Mouse (Mus musculus): ENCODE measurements around the gene Mecr.

Mecr gene

GRCm38 (mm10) chr4:131824939-131825338, 18.3 kb upstream of the Mecr start:
- no peaks in the 10 kb centered on the region for H3K36me3 ChIP-seq (ENCODE audit: control insufficient read depth, insufficient read depth, low read length, poor library complexity, severe bottlenecking)
- H3K27me3 ChIP-seq (ENCODE audit: control insufficient read depth, insufficient read depth, low read length, poor library complexity, severe bottlenecking): no peaks in the 10 kb centered on the region
- DNase-seq (ENCODE audit: low read depth, low spot score): no peak

DNA sequence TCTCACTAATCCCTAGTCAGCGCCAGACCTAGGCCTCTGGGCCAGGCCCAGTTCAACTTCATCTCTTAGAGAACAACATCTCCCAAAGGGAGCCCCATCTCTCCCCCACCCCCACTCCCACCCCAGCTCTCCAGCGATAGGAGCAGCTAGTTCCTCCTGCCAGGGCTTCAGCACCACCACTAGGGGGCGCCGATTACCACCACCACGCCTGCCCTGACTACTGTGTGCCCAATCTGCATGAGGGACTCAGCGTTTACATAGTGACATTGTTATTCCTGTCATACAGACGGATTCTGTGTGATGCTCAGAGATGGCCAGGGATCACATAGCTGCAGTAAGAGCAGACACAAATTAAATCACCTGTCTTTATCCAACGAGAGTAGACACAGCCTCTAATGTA, 17.4 kb upstream of the Mecr start:
- no peaks in the 10 kb centered on the region for H3K27me3 ChIP-seq (ENCODE audit: control insufficient read depth, insufficient read depth, low read length, poor library complexity, severe bottlenecking)
- DNase-seq (ENCODE audit: low read depth, low spot score): peak; percentile 72
- no peaks in the 10 kb centered on the region for H3K36me3 ChIP-seq (ENCODE audit: control insufficient read depth, insufficient read depth, low read length, poor library complexity, severe bottlenecking)

GRCm38 (mm10) chr4:131826905-131827304, 16.4 kb upstream of the Mecr start:
- no peaks in the 10 kb centered on the region for H3K36me3 ChIP-seq (ENCODE audit: control insufficient read depth, insufficient read depth, low read length, poor library complexity, severe bottlenecking)

GRCm38 (mm10) chr4:131829123-131829522, 14.1 kb upstream of the Mecr start:
- Histone ChIP-seq H3K36me3 (ENCODE audit: control insufficient read depth, insufficient read depth, low read length, poor library complexity, severe bottlenecking) (no peaks in the 10 kb centered on the region), H3K27me3 (ENCODE audit: control insufficient read depth, insufficient read depth, low read length, poor library complexity, severe bottlenecking) (no peaks in the 10 kb centered on the region)

More at GRCm38 (mm10) chr4:131826905-131827304, 16.4 kb upstream of the Mecr start:
- DNase-seq (ENCODE audit: low read depth, low spot score): no peak
- no peaks in the 10 kb centered on the region for H3K27me3 ChIP-seq (ENCODE audit: control insufficient read depth, insufficient read depth, low read length, poor library complexity, severe bottlenecking)

DNA sequence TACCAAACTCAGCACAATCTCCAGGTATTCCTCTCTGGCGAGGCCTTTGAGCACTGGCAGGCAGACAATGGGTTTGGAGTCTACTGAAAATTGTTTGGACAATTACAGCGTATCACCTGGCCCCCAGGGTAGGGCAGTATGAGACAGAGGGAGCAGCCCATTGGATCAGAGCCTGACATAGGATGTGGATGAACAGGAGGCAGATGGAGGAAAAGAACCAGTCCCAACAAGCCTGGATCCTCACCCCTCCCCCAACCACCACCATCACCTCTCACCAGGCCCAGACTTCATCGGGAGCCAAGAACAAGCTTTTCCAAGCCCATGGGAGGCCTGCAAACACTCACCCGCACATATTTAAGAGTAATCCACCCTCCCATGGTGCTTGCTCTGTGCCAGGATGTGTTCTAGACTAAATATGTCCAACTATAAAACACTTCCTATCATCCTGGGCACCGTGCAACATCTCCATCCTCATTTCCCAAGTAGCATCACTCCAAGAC, 11.7 kb upstream of the Mecr start:
- Histone ChIP-seq H3K27me3 (ENCODE audit: control insufficient read depth, insufficient read depth, low read length, poor library complexity, severe bottlenecking) (no peaks in the 10 kb centered on the region), H3K36me3 (ENCODE audit: control insufficient read depth, insufficient read depth, low read length, poor library complexity, severe bottlenecking) (no peaks in the 10 kb centered on the region)
- no peak for DNase-seq (ENCODE audit: low read depth, low spot score)

More at GRCm38 (mm10) chr4:131829123-131829522, 14.1 kb upstream of the Mecr start:
- no peak for DNase-seq (ENCODE audit: low read depth, low spot score)

DNA sequence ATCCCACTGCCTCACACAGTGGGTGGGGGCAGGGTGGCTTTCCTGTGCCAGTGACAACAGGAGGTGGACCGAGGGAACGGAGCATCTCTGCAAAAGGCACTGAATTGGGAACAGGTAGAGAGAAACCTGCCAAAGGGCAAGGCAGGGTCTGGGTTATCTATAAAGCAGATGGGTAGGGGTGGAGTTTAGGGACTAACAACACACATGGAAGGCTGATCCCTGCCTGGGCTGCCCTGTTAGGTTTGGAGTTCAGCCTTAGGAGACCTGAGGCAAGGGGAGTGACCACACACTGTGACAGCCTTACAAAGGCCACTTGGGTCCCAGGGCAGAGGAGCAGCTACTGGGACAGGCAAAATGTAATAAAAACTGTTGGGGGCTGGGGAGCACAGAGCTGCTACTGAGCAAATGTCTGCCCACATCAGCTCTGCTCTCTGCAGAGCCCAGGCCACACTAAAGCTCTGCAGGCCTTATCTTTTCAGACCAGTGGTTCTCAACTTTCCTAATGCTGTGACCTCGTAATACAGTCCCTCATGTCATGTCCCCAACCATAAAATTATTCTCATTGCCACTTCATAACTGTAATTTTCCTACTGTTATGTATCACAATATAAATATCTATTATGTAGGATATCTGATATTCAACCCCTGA, 10.4 kb upstream of the Mecr start:
- no peaks in the 10 kb centered on the region for H3K36me3 ChIP-seq (ENCODE audit: control insufficient read depth, insufficient read depth, low read length, poor library complexity, severe bottlenecking)
- no peaks in the 10 kb centered on the region; the same call in 1 of the 2 replicates for H3K27me3 ChIP-seq (ENCODE audit: control insufficient read depth, insufficient read depth, low read length, poor library complexity, severe bottlenecking)
- DNase-seq (ENCODE audit: low read depth, low spot score): no peak

- no peak for DNase-seq (ENCODE audit: low read depth, low spot score)
- Histone ChIP-seq H3K27me3 (ENCODE audit: control insufficient read depth, insufficient read depth, low read length, poor library complexity, severe bottlenecking) (no peaks in the 10 kb centered on the region; the same call in 1 of the 2 replicates), H3K36me3 (ENCODE audit: control insufficient read depth, insufficient read depth, low read length, poor library complexity, severe bottlenecking) (no peaks in the 10 kb centered on the region)
These were observed 9.2 kb upstream of the Mecr start for GRCm38 (mm10) chr4:131833971-131834609.

- no peaks in the 10 kb centered on the region for H3K36me3 ChIP-seq (ENCODE audit: control insufficient read depth, insufficient read depth, low read length, poor library complexity, severe bottlenecking)
- no peaks in the 10 kb centered on the region; the same call in 1 of the 2 replicates for H3K27me3 ChIP-seq (ENCODE audit: control insufficient read depth, insufficient read depth, low read length, poor library complexity, severe bottlenecking)
- DNase-seq (ENCODE audit: low read depth, low spot score): no peak
These were observed 6.9 kb upstream of the Mecr start for GRCm38 (mm10) chr4:131836351-131836881.

DNA sequence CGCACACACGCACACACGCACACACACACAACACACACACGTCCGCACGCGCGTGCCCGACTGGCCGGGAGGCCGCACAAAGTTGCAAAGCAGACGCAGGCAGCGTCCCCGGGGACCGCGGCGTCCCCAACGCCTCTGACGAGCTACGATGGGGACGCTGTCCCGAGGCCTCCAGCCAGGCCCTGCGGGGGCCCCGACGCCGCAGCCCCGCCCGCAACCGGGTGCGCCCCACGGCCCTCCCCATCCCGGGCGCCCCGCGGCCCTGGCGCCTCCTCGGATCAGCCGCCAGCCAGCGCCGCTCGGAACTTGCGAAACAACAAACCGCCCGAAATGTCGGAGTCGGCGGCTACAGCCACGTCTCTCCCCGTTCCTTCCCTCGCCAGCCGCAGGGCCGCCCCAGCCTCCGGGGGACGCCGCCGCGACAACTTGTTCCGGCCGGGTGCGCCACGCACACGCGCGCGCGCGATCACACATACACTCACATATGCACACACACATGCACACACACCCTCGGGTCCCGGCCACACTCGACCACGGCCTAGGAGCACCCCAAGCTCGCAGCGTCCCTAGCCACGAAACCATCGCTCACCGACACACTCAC, 6.3 kb upstream of the Mecr start:
- Histone ChIP-seq H3K27me3 (ENCODE audit: control insufficient read depth, insufficient read depth, low read length, poor library complexity, severe bottlenecking) (peaks cover 2% of the 10 kb centered on the region), H3K36me3 (ENCODE audit: control insufficient read depth, insufficient read depth, low read length, poor library complexity, severe bottlenecking) (no peaks in the 10 kb centered on the region)
- peak; percentile 49 for DNase-seq (ENCODE audit: low read depth, low spot score)

- Histone ChIP-seq H3K27me3 (ENCODE audit: control insufficient read depth, insufficient read depth, low read length, poor library complexity, severe bottlenecking) (peaks cover 2% of the 10 kb centered on the region), H3K36me3 (ENCODE audit: control insufficient read depth, insufficient read depth, low read length, poor library complexity, severe bottlenecking) (no peaks in the 10 kb centered on the region)
- DNase-seq (ENCODE audit: low read depth, low spot score): peak; percentile 88
These were observed 5.3 kb upstream of the Mecr start, which contains the start of gene Ptpru for GRCm38 (mm10) chr4:131837872-131838524. Gene Ptpru (minus strand): TSS chr4:131838288.

GRCm38 (mm10) chr4:131845991-131846778, 2.9 kb downstream of the Mecr start:
- no peak for DNase-seq (ENCODE audit: low read depth, low spot score)
- peaks cover 2% of the 10 kb centered on the region; the same call in 1 of the 2 replicates for H3K27me3 ChIP-seq (ENCODE audit: control insufficient read depth, insufficient read depth, low read length, poor library complexity, severe bottlenecking)
- H3K36me3 ChIP-seq (ENCODE audit: control insufficient read depth, insufficient read depth, low read length, poor library complexity, severe bottlenecking): no peaks in the 10 kb centered on the region; the same call in 1 of the 2 replicates

DNA sequence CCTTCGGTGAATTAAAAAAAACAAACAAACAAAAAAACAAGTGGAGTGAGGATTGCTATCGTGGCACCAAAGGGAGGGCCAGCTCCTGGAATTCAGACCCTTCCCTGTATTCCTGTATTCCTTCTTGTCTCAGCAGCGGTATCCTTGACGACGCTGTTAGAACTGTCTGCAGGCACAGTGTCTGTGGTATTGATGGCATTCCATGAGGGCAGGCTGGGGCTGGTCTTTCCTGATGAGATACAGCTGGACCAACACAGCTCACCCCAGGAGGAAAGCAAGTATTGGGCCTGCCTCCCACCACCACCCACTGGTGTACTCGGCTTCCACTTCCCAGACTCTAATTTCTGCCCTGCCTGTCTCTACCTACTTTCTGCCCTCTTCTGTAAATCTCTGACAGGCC, 4.8 kb downstream of the Mecr start:
- no peaks in the 10 kb centered on the region; the same call in 1 of the 2 replicates for H3K36me3 ChIP-seq (ENCODE audit: control insufficient read depth, insufficient read depth, low read length, poor library complexity, severe bottlenecking)
- DNase-seq (ENCODE audit: low read depth, low spot score): no peak
- no peaks in the 10 kb centered on the region for H3K27me3 ChIP-seq (ENCODE audit: control insufficient read depth, insufficient read depth, low read length, poor library complexity, severe bottlenecking)

DNA sequence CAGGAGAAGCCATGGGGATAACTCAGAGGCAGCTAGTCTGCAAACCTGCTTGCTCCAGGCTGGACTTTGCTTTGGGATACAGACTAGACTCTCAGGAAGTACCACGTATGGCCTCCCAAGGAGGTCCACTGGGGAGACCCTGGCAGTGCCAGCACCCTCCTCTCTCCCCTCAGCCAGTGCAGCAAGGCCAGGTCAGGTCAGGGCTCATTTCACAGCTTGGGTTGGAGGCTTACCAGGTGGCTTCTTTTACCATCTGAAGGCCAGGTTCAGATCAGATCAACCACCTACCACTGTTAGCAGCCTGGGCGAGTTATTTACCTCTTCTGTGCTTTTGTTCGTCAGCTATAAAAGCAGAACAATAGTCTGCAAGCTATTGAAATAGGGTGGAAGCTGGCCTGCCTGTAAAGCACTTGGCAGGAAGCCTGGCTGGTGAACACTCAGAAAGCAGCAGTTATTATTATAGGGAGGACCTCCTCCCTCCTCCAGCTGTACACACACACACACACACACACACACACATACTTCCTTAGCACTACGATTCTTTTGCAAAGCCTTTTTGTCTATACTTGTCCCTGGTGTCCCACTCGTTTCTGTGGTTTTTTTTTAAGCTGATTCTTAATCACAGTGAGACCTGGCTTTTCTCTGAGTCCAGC, 6.8 kb downstream of the Mecr start:
- no peaks in the 10 kb centered on the region; the same call in 1 of the 2 replicates for H3K36me3 ChIP-seq (ENCODE audit: control insufficient read depth, insufficient read depth, low read length, poor library complexity, severe bottlenecking)
- no peak for DNase-seq (ENCODE audit: low read depth, low spot score)
- H3K27me3 ChIP-seq (ENCODE audit: control insufficient read depth, insufficient read depth, low read length, poor library complexity, severe bottlenecking): no peaks in the 10 kb centered on the region
